Mouse (Mus musculus): Measurements from ENCODE around the gene Macrod1. TPM values are rescaled to one million over a fixed set of nuclear protein-coding genes. Genes with fewer than 3 reads are reported as not detected.
A peak's percentile ranks its signal among the peaks of the same experiment; 100 is the strongest.

Gene Macrod1
- polyA plus RNA-seq, 1 experiment from 2014 or later, result 6.9 TPM

DNA sequence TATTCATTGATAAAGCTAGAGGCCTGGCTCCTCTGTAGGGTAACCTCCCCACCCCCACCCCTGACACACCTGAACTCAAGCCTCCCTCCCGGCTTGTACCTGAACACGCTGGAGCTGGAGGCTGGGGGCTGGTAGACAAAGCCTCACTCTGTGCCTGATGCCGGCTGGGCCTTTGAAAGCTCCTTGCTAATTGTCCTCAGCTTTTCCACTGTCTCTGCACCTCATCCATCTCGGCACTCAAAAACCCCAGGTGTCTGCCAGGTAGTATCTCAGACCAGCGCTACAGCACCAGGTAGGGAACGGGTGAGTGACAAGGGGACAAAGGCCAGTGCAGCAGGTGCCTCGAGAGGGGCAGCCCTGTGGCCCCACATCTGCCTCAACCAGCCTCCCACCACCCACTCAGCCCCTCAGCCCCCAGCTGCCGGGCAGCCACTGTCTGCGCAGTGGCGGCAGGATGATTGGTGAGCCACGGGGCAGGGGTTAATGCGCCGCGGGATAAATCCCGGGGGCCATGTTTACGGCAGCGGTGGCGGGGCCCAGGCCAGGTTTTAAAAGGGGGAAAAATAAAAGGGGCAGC lies 129.2 kb downstream of the Macrod1 start:
- H3K9me3 ChIP-seq (ENCODE audit: control insufficient read depth, low read length), result no peaks in the 10 kb centered on the region
- H3K4me3 ChIP-seq (replicated peaks; ENCODE audit: low read length), result no peak overlapping the region
- H3K4me1 ChIP-seq (replicated peaks; ENCODE audit: control insufficient read depth, insufficient read depth, low read length), result peaks cover 34% of the 10 kb centered on the region
- no peak for ATAC-seq (ENCODE audit: low FRiP score)
- H3K4me2 ChIP-seq (replicated peaks), result peak overlapping the region; percentile 26; the same call in 1 of the 2 replicates
- H3K27me3 ChIP-seq (ENCODE audit: control insufficient read depth, insufficient read depth, low read length), result peaks cover 32% of the 10 kb centered on the region
- no peaks in the 10 kb centered on the region for H3K36me3 ChIP-seq (replicated peaks; ENCODE audit: control insufficient read depth, insufficient read depth)
- H3K27ac ChIP-seq, result no peak overlapping the region
- 4% methylated on average over 18 of the region's 18 CpGs for WGBS
- DNase-seq (ENCODE audit: low spot score), result no peak
- H3K9ac ChIP-seq, result peak overlapping the region; percentile 38; the same call in 1 of the 2 replicates

- no peak for DNase-seq (ENCODE audit: low spot score)
- Histone ChIP-seq H3K27me3 (ENCODE audit: control insufficient read depth, insufficient read depth, low read length) (peaks cover 30% of the 10 kb centered on the region), H3K27ac (no peak overlapping the region), H3K4me2 (replicated peaks) (no peak overlapping the region), H3K9ac (no peak overlapping the region), H3K4me1 (replicated peaks; ENCODE audit: control insufficient read depth, insufficient read depth, low read length) (peaks cover 28% of the 10 kb centered on the region), H3K9me3 (ENCODE audit: control insufficient read depth, low read length) (no peaks in the 10 kb centered on the region), H3K4me3 (replicated peaks; ENCODE audit: low read length) (no peak overlapping the region), H3K36me3 (replicated peaks; ENCODE audit: control insufficient read depth, insufficient read depth) (no peaks in the 10 kb centered on the region)
- no peak for ATAC-seq (ENCODE audit: low FRiP score)
- WGBS, result 50% methylated on average over 5 of the region's 5 CpGs
These were observed 130.5 kb downstream of the Macrod1 start for GRCm38 (mm10) chr19:7187157-7187556.

GRCm38 (mm10) chr19:7189026-7189425 lies 132.4 kb downstream of the Macrod1 start:
- H3K27ac ChIP-seq, result no peak overlapping the region
- H3K27me3 ChIP-seq (ENCODE audit: control insufficient read depth, insufficient read depth, low read length), result peaks cover 30% of the 10 kb centered on the region
- no peak overlapping the region for H3K4me2 ChIP-seq (replicated peaks)
- no peaks in the 10 kb centered on the region for H3K36me3 ChIP-seq (replicated peaks; ENCODE audit: control insufficient read depth, insufficient read depth)
- H3K4me3 ChIP-seq (replicated peaks; ENCODE audit: low read length), result no peak overlapping the region
- no peak for DNase-seq (ENCODE audit: low spot score)
- WGBS, result 82% methylated on average over 4 of the region's 4 CpGs
- no peak for ATAC-seq (ENCODE audit: low FRiP score)
- H3K4me1 ChIP-seq (replicated peaks; ENCODE audit: control insufficient read depth, insufficient read depth, low read length), result peaks cover 11% of the 10 kb centered on the region
- no peaks in the 10 kb centered on the region for H3K9me3 ChIP-seq (ENCODE audit: control insufficient read depth, low read length)
- H3K9ac ChIP-seq, result no peak overlapping the region

DNA sequence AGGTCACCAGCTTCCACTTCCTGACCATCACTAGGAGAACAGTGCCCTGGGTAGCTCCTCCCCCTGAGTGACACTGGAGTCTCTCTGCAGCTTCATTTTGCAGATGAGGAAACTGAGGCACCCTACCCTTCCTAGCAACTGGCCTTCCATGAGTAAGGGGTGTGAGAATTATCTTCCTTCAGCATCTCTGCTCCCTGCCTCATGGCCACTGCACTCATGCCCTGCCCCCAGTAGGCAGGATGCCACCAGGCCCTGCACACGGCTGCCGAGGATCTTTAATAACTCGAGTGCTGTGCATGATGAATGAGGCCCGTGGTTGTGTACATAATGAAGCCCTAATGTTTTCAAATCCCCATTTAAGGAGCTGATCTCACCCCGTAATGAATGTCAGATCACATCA lies 134.4 kb downstream of the Macrod1 start:
- peaks cover 4% of the 10 kb centered on the region for H3K4me1 ChIP-seq (replicated peaks; ENCODE audit: control insufficient read depth, insufficient read depth, low read length)
- no peaks in the 10 kb centered on the region for H3K9me3 ChIP-seq (ENCODE audit: control insufficient read depth, low read length)
- H3K4me3 ChIP-seq (replicated peaks; ENCODE audit: low read length), result no peak overlapping the region
- 41% methylated on average over 5 of the region's 5 CpGs for whole genome bisulfite sequencing
- no peak overlapping the region for H3K9ac ChIP-seq
- no peak overlapping the region for H3K27ac ChIP-seq
- no peak overlapping the region for H3K4me2 ChIP-seq (replicated peaks)
- peaks cover 18% of the 10 kb centered on the region for H3K27me3 ChIP-seq (ENCODE audit: control insufficient read depth, insufficient read depth, low read length)
- H3K36me3 ChIP-seq (replicated peaks; ENCODE audit: control insufficient read depth, insufficient read depth), result no peaks in the 10 kb centered on the region
- ATAC-seq (ENCODE audit: low FRiP score), result no peak
- no peak for DNase-seq (ENCODE audit: low spot score)

- no peaks in the 10 kb centered on the region for H3K36me3 ChIP-seq (replicated peaks; ENCODE audit: control insufficient read depth, insufficient read depth)
- ATAC-seq (ENCODE audit: low FRiP score), result no peak
- H3K4me2 ChIP-seq (replicated peaks), result no peak overlapping the region
- WGBS, result 44% methylated on average over 6 of the region's 6 CpGs
- no peak for DNase-seq (ENCODE audit: low spot score)
- H3K4me3 ChIP-seq (replicated peaks; ENCODE audit: low read length), result no peak overlapping the region
- no peak overlapping the region for H3K27ac ChIP-seq
- no peaks in the 10 kb centered on the region for H3K9me3 ChIP-seq (ENCODE audit: control insufficient read depth, low read length)
- H3K9ac ChIP-seq, result no peak overlapping the region
- H3K27me3 ChIP-seq (ENCODE audit: control insufficient read depth, insufficient read depth, low read length), result peaks cover 17% of the 10 kb centered on the region
- no peaks in the 10 kb centered on the region for H3K4me1 ChIP-seq (replicated peaks; ENCODE audit: control insufficient read depth, insufficient read depth, low read length)
These were observed 135.0 kb downstream of the Macrod1 start for GRCm38 (mm10) chr19:7191639-7192038.

GRCm38 (mm10) chr19:7192561-7192967 lies 136.0 kb downstream of the Macrod1 start:
- Histone ChIP-seq H3K27me3 (ENCODE audit: control insufficient read depth, insufficient read depth, low read length) (peaks cover 12% of the 10 kb centered on the region), H3K27ac (no peak overlapping the region)
- DNase-seq (ENCODE audit: low spot score), result no peak

GRCm38 (mm10) chr19:7195900-7196728 lies 139.5 kb downstream of the Macrod1 start:
- ATAC-seq (ENCODE audit: low FRiP score) (no peak), DNase-seq (ENCODE audit: low spot score) (peak; percentile 58)
- no peaks in the 10 kb centered on the region for H3K27me3 ChIP-seq (ENCODE audit: control insufficient read depth, insufficient read depth, low read length)
- no peaks in the 10 kb centered on the region for H3K4me1 ChIP-seq (replicated peaks; ENCODE audit: control insufficient read depth, insufficient read depth, low read length)
- no peak overlapping the region for H3K4me3 ChIP-seq (replicated peaks; ENCODE audit: low read length)
- H3K9ac ChIP-seq, result no peak overlapping the region
- H3K9me3 ChIP-seq (ENCODE audit: control insufficient read depth, low read length), result no peaks in the 10 kb centered on the region
- peaks cover 42% of the 10 kb centered on the region for H3K36me3 ChIP-seq (replicated peaks; ENCODE audit: control insufficient read depth, insufficient read depth)
- WGBS, result 14% methylated on average over 33 of the region's 33 CpGs
- H3K27ac ChIP-seq, result no peak overlapping the region
- H3K4me2 ChIP-seq (replicated peaks), result no peak overlapping the region

More at GRCm38 (mm10) chr19:7192561-7192967, 136.0 kb downstream of the Macrod1 start:
- Histone ChIP-seq H3K9me3 (ENCODE audit: control insufficient read depth, low read length) (no peaks in the 10 kb centered on the region), H3K4me2 (replicated peaks) (no peak overlapping the region), H3K4me1 (replicated peaks; ENCODE audit: control insufficient read depth, insufficient read depth, low read length) (no peaks in the 10 kb centered on the region), H3K9ac (no peak overlapping the region), H3K36me3 (replicated peaks; ENCODE audit: control insufficient read depth, insufficient read depth) (peaks cover 7% of the 10 kb centered on the region), H3K4me3 (replicated peaks; ENCODE audit: low read length) (no peak overlapping the region)
- no peak for ATAC-seq (ENCODE audit: low FRiP score)
- WGBS, result 23% methylated on average over 2 of the region's 2 CpGs

DNA sequence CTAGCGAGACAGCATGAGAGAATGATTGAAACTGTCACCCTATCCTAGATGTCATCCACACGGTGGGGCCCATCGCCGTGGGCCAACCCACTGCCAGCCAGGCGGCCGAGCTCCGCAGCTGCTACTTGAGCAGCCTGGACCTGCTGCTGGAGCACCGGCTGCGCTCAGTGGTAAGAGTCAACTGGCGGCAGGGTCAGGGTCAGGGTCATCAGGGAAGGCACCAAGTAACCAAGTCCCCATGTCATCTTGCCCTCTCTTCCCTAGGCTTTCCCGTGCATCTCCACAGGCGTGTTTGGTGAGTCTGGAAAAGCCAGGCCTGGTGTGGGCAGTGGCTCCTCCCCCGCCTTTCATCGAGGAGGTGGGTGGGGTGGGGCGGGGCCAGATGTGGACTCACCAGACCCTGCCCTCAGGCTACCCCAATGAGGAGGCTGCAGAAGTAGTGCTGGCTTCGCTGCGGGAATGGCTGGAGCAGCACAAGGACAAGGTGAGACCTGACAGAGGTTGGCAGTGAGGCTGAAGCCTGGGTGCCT lies 140.2 kb downstream of the Macrod1 start:
- no peaks in the 10 kb centered on the region for H3K27me3 ChIP-seq (ENCODE audit: control insufficient read depth, insufficient read depth, low read length)
- no peaks in the 10 kb centered on the region for H3K9me3 ChIP-seq (ENCODE audit: control insufficient read depth, low read length)
- H3K9ac ChIP-seq, result no peak overlapping the region
- WGBS, result 11% methylated on average over 17 of the region's 17 CpGs
- H3K36me3 ChIP-seq (replicated peaks; ENCODE audit: control insufficient read depth, insufficient read depth), result peaks cover 49% of the 10 kb centered on the region
- DNase-seq (ENCODE audit: low spot score) (no peak), ATAC-seq (ENCODE audit: low FRiP score) (0 out of 2 replicates have a peak, but pooled peaks have one; percentile 31)
- no peaks in the 10 kb centered on the region for H3K4me1 ChIP-seq (replicated peaks; ENCODE audit: control insufficient read depth, insufficient read depth, low read length)
- no peak overlapping the region for H3K4me2 ChIP-seq (replicated peaks)
- H3K27ac ChIP-seq, result no peak overlapping the region
- H3K4me3 ChIP-seq (replicated peaks; ENCODE audit: low read length), result no peak overlapping the region

GRCm38 (mm10) chr19:7197445-7197844 lies 140.8 kb downstream of the Macrod1 start:
- Histone ChIP-seq H3K27me3 (ENCODE audit: control insufficient read depth, insufficient read depth, low read length) (no peaks in the 10 kb centered on the region), H3K9me3 (ENCODE audit: control insufficient read depth, low read length) (no peaks in the 10 kb centered on the region), H3K36me3 (replicated peaks; ENCODE audit: control insufficient read depth, insufficient read depth) (peaks cover 53% of the 10 kb centered on the region), H3K4me1 (replicated peaks; ENCODE audit: control insufficient read depth, insufficient read depth, low read length) (no peaks in the 10 kb centered on the region), H3K4me3 (replicated peaks; ENCODE audit: low read length) (no peak overlapping the region), H3K9ac (no peak overlapping the region), H3K27ac (no peak overlapping the region), H3K4me2 (replicated peaks) (no peak overlapping the region)
- WGBS, result 83% methylated on average over 9 of the region's 9 CpGs
- DNase-seq (ENCODE audit: low spot score) (no peak), ATAC-seq (ENCODE audit: low FRiP score) (0 out of 2 replicates have a peak, but pooled peaks have one; percentile 21)
